Mouse (Mus musculus) cerebellum, adult (tissue): ENCODE data around the gene Ccdc159.
A peak's percentile ranks its signal among the peaks of the same experiment; 100 is the strongest.

Experiments used
- ATAC-seq: cut with Nextera tagmentation; 2 replicates; pipeline ENCODE4 v1.9.2; 2017; ENCODE audit warnings: mild to moderate bottlenecking, moderate library complexity, mixed read lengths; ENCODE audit not compliant: insufficient number of reproducible peaks, low FRiP score, low TSS enrichment

Gene Ccdc159

GRCm38 (mm10) chr9:21932445-21933137 is 5.3 kb downstream of the Ccdc159 start:
- no peak for ATAC-seq

- ATAC-seq = no peak
These were observed 6.8 kb downstream of the Ccdc159 start for GRCm38 (mm10) chr9:21934021-21934420.

GRCm38 (mm10) chr9:21935466-21936131 is 8.3 kb downstream of the Ccdc159 start:
- no peak for ATAC-seq

GRCm38 (mm10) chr9:21936692-21937570 is 9.7 kb downstream of the Ccdc159 start, which contains the start of gene Plppr2:
Gene Plppr2, plus strand, starts transcription at chr9:21937033.
- peak; percentile 90 for ATAC-seq

- ATAC-seq = no peak
These were observed 10.5 kb downstream of the Ccdc159 start for GRCm38 (mm10) chr9:21937711-21938175.

- no peak for ATAC-seq
These were observed 11.1 kb downstream of the Ccdc159 start for GRCm38 (mm10) chr9:21938234-21938855.

GRCm38 (mm10) chr9:21943046-21943445 is 15.8 kb downstream of the Ccdc159 start:
- ATAC-seq = no peak

- ATAC-seq = no peak
These were observed 16.4 kb downstream of the Ccdc159 start for GRCm38 (mm10) chr9:21943638-21944037.

- ATAC-seq = no peak
These were observed 17.0 kb downstream of the Ccdc159 start for GRCm38 (mm10) chr9:21944267-21944666.

- no peak for ATAC-seq
These were observed 20.4 kb downstream of the Ccdc159 start for GRCm38 (mm10) chr9:21947540-21948130.

- ATAC-seq = no peak
These were observed 20.9 kb downstream of the Ccdc159 start for GRCm38 (mm10) chr9:21948146-21948545.

GRCm38 (mm10) chr9:21948790-21949189 is 21.5 kb downstream of the Ccdc159 start:
- no peak for ATAC-seq

- ATAC-seq = no peak
These were observed 23.1 kb downstream of the Ccdc159 start for GRCm38 (mm10) chr9:21950322-21950721.

- ATAC-seq = no peak
These were observed 24.7 kb downstream of the Ccdc159 start for GRCm38 (mm10) chr9:21951977-21952376.

GRCm38 (mm10) chr9:21953600-21953999 is 26.3 kb downstream of the Ccdc159 start:
- no peak for ATAC-seq

GRCm38 (mm10) chr9:21954635-21955034 is 27.4 kb downstream of the Ccdc159 start:
- ATAC-seq = no peak

- ATAC-seq = peak; percentile 59
These were observed 27.9 kb downstream of the Ccdc159 start for GRCm38 (mm10) chr9:21955225-21955569.

- ATAC-seq = peak; percentile 94
These were observed 28.5 kb downstream of the Ccdc159 start, which contains the start of gene Swsap1 for GRCm38 (mm10) chr9:21955570-21956281. Gene Swsap1, plus strand, starts transcription at chr9:21955755.

- ATAC-seq = no peak
These were observed 31.1 kb downstream of the Ccdc159 start for GRCm38 (mm10) chr9:21958372-21958771.
